ENCODE assay signal across 10 mouse cellular contexts in genomic region chr17:48418174-48418573, GRCm38 (mm10). TPM values are rescaled to one million over a fixed set of nuclear protein-coding genes. Genes with fewer than 3 reads are reported as not detected.
DNase-seq lines count a peak whose midpoint lies in the region; ATAC-seq lines count a peak whose summit lies in the region.
"Had no signal": no experiment of that assay in that cellular context is flagged by ENCODE, and none has a peak within 500 bp of the region (broad histone marks: within the 10 kb centered on the region; RNA-seq: fewer than 3 reads in every experiment).

No protein-coding gene starts in this region.

- H3K27ac ChIP-seq in heart, embryonic 11.5 days (ENCODE audit: low read depth, low read length), result peak overlapping the region; percentile 42
- peak overlapping the region; percentile 71 for H3K27ac ChIP-seq in kidney, embryonic 15.5 days
- H3K27ac ChIP-seq in hindbrain, embryonic 13.5 days, result no peak overlapping the region

- 32% methylated on average over 7 of the region's 7 CpGs for WGBS in heart, embryonic 11.5 days (ENCODE audit: insufficient replicate concordance)
- WGBS in kidney, embryonic 15.5 days, result 33% methylated on average over 7 of the region's 7 CpGs
- 84% methylated on average over 7 of the region's 7 CpGs for WGBS in hindbrain, embryonic 13.5 days

- H3K4me1 ChIP-seq in heart, embryonic 11.5 days (ENCODE audit: control insufficient read depth, insufficient read depth, low read length), result peaks cover 17% of the 10 kb centered on the region
- peaks cover 27% of the 10 kb centered on the region for H3K4me1 ChIP-seq in kidney, embryonic 15.5 days
- H3K4me1 ChIP-seq in hindbrain, embryonic 13.5 days (replicated peaks), result no peaks in the 10 kb centered on the region

- ATAC-seq in heart, embryonic 11.5 days (replicated peaks; ENCODE audit: insufficient number of reproducible peaks, low FRiP score, low TSS enrichment), result no peak
- ATAC-seq in kidney, embryonic 15.5 days (replicated peaks; ENCODE audit: low FRiP score), result peak; percentile 37; the same call in 1 of the 2 replicates
- no peak for ATAC-seq in hindbrain, embryonic 13.5 days (ENCODE audit: low FRiP score)
- ATAC-seq: CD4-positive, CD25-positive, alpha-beta regulatory T cell, adult 4 months had no signal

- DNase-seq in heart, postnatal 4 days, result no peak
- peak; percentile 26 for DNase-seq in brain, adult 2 months (ENCODE audit: low read depth, low spot score)
- DNase-seq in monocyte, adult 2 months (ENCODE audit: low read depth in 1 of 2, low spot score in 2 of 2), result peak; percentile 35 to 38
- no peak for DNase-seq in frontal cortex, postnatal 36 days (ENCODE audit: low spot score in 2 of 2)
- DNase-seq in adrenal gland, adult 18-20 months (ENCODE audit: low spot score in 2 of 2), result no peak
- DNase-seq: adrenal gland, postnatal 14 days had no signal

- H3K4me3 ChIP-seq in heart, embryonic 11.5 days (ENCODE audit: low read depth, low read length), result no peak overlapping the region
- H3K4me3 ChIP-seq in kidney, embryonic 15.5 days (replicated peaks), result no peak overlapping the region
- H3K4me3 ChIP-seq in hindbrain, embryonic 13.5 days, result no peak overlapping the region

- H3K4me2 ChIP-seq in heart, embryonic 11.5 days, result peak overlapping the region; percentile 39
- peak overlapping the region; percentile 19; the same call in 1 of the 2 replicates for H3K4me2 ChIP-seq in kidney, embryonic 15.5 days
- no peak overlapping the region for H3K4me2 ChIP-seq in hindbrain, embryonic 13.5 days

- no peaks in the 10 kb centered on the region for H3K9me3 ChIP-seq in heart, embryonic 11.5 days (replicated peaks; ENCODE audit: control insufficient read depth, low read length)
- H3K9me3 ChIP-seq in kidney, embryonic 15.5 days (replicated peaks), result no peaks in the 10 kb centered on the region
- H3K9me3 ChIP-seq in hindbrain, embryonic 13.5 days, result no peaks in the 10 kb centered on the region

- H3K27me3 ChIP-seq in heart, embryonic 11.5 days (ENCODE audit: control insufficient read depth, insufficient read depth, low read length), result no peaks in the 10 kb centered on the region
- no peaks in the 10 kb centered on the region for H3K27me3 ChIP-seq in kidney, embryonic 15.5 days
- no peaks in the 10 kb centered on the region for H3K27me3 ChIP-seq in hindbrain, embryonic 13.5 days

- peaks cover 13% of the 10 kb centered on the region for H3K36me3 ChIP-seq in heart, embryonic 11.5 days (ENCODE audit: control insufficient read depth, insufficient read depth, low read length)
- peaks cover 43% of the 10 kb centered on the region for H3K36me3 ChIP-seq in kidney, embryonic 15.5 days
- peaks cover 20% of the 10 kb centered on the region for H3K36me3 ChIP-seq in hindbrain, embryonic 13.5 days

- H3K9ac ChIP-seq in heart, embryonic 11.5 days (ENCODE audit: low read depth, low read length), result 0 out of 2 replicates have a peak overlapping the region, but pooled peaks have one; percentile 6
- no peak overlapping the region for H3K9ac ChIP-seq in kidney, embryonic 15.5 days
- no peak overlapping the region for H3K9ac ChIP-seq in hindbrain, embryonic 13.5 days

RNA-seq across cellular contexts. Expression of gene Oard1, which starts 8.4 kb away (rescaled TPM):
- polyA plus RNA-seq in heart, embryonic 11.5 days (2014; fragmentation: Nextera tagmentation; extraction: Ambion mirVana), result 47.4 and 48.0 TPM in 2 replicates
- total RNA-seq in heart, postnatal 4 days (2021), result 10 to 100 TPM; 14.5 to 14.6 TPM
- polyA plus RNA-seq in kidney, embryonic 15.5 days (2015; fragmentation: Nextera tagmentation; extraction: Ambion mirVana), result 72.4 and 74.9 TPM in 2 replicates
- 45.1 and 47.1 TPM in 2 replicates for polyA plus RNA-seq in hindbrain, embryonic 13.5 days (2015; fragmentation: Nextera tagmentation; extraction: Ambion mirVana)
- total RNA-seq in adrenal gland, adult 18-20 months (2021), result 10 to 100 TPM; 17.5 to 19.5 TPM

RNA-seq across cellular contexts. Expression of gene Nfya, which starts 8.5 kb away (rescaled TPM):
- 16.9 and 19.6 TPM in 2 replicates for polyA plus RNA-seq in heart, embryonic 11.5 days (2014; fragmentation: Nextera tagmentation; extraction: Ambion mirVana)
- 10 to 100 TPM; 29.0 to 33.2 TPM for total RNA-seq in heart, postnatal 4 days (2021)
- 15.8 and 17.8 TPM in 2 replicates for polyA plus RNA-seq in kidney, embryonic 15.5 days (2015; fragmentation: Nextera tagmentation; extraction: Ambion mirVana)
- polyA plus RNA-seq in hindbrain, embryonic 13.5 days (2015; fragmentation: Nextera tagmentation; extraction: Ambion mirVana), result 13.2 and 13.8 TPM in 2 replicates
- total RNA-seq in adrenal gland, adult 18-20 months (2021), result 10 to 100 TPM; 35.5 to 36.5 TPM

RNA-seq across cellular contexts. Expression of gene Apobec2, which starts 14.6 kb away (rescaled TPM):
- 213 and 216 TPM in 2 replicates for polyA plus RNA-seq in heart, embryonic 11.5 days (2014; fragmentation: Nextera tagmentation; extraction: Ambion mirVana)
- 100 to 1,000 TPM; 207 to 216 TPM for total RNA-seq in heart, postnatal 4 days (2021)
- polyA plus RNA-seq in kidney, embryonic 15.5 days (2015; fragmentation: Nextera tagmentation; extraction: Ambion mirVana), result 4.2 and 6.9 TPM in 2 replicates
- polyA plus RNA-seq in hindbrain, embryonic 13.5 days (2015; fragmentation: Nextera tagmentation; extraction: Ambion mirVana), result 0.67 and 0.81 TPM in 2 replicates
- 1 to 10 TPM; 1.5 to 2.0 TPM for total RNA-seq in adrenal gland, adult 18-20 months (2021)

RNA-seq across cellular contexts. Expression of gene Tspo2, which starts 33.1 kb away (rescaled TPM):
- polyA plus RNA-seq in heart, embryonic 11.5 days (2014; fragmentation: Nextera tagmentation; extraction: Ambion mirVana), result 2.1 TPM in 2 replicates
- under 1 TPM; 0.36 to 0.47 TPM for total RNA-seq in heart, postnatal 4 days (2021)
- polyA plus RNA-seq in kidney, embryonic 15.5 days (2015; fragmentation: Nextera tagmentation; extraction: Ambion mirVana), result 2.4 and 4.1 TPM in 2 replicates
- 1.8 and 2.7 TPM in 2 replicates for polyA plus RNA-seq in hindbrain, embryonic 13.5 days (2015; fragmentation: Nextera tagmentation; extraction: Ambion mirVana)
- total RNA-seq in adrenal gland, adult 18-20 months (2021), result not detected
- polyA plus RNA-seq: CD4-positive, CD25-positive, alpha-beta regulatory T cell, adult 4 months had no signal

RNA-seq across cellular contexts. Expression of gene Unc5cl, which starts 36.5 kb away (rescaled TPM):
- polyA plus RNA-seq in heart, embryonic 11.5 days (2014; fragmentation: Nextera tagmentation; extraction: Ambion mirVana), result 0.17 and 0.23 TPM in 2 replicates
- under 1 TPM; 0.14 to 0.21 TPM for total RNA-seq in heart, postnatal 4 days (2021)
- 5.6 and 5.7 TPM in 2 replicates for polyA plus RNA-seq in kidney, embryonic 15.5 days (2015; fragmentation: Nextera tagmentation; extraction: Ambion mirVana)
- polyA plus RNA-seq in hindbrain, embryonic 13.5 days (2015; fragmentation: Nextera tagmentation; extraction: Ambion mirVana), result 0.26 and 0.38 TPM in 2 replicates
- total RNA-seq in adrenal gland, adult 18-20 months (2021), result under 1 TPM in 1 of 2 experiments, not detected in 1; 0.19 TPM

Comparison
In these comparisons a context has a peak if more than half of its experiments do, and no peak if none do; other contexts are left out.
1. DNase-seq: peak in brain, adult 2 months (single experiment) and monocyte, adult 2 months (2 of 2); none in heart, postnatal 4 days (single experiment), frontal cortex, postnatal 36 days (0 of 2) and adrenal gland, adult 18-20 months (0 of 2).
2. RNA of gene Apobec2, which starts 14.6 kb away (polyA plus RNA-seq): 213 to 216 TPM in heart, embryonic 11.5 days; 4.2 to 6.9 TPM in kidney, embryonic 15.5 days and 0.67 to 0.81 TPM in hindbrain, embryonic 13.5 days; every median in the first group is over 10 times any median in the second.